Mouse (Mus musculus): ENCODE data around the gene Ccl27b. TPM values are rescaled to one million over a fixed set of nuclear protein-coding genes. Genes with fewer than 3 reads are reported as not detected.
"Not testable (repeated sequence)": the region's sequence is repeated elsewhere in the genome, so short reads cannot be mapped to it uniquely, and the experiment has no call there.

The Ccl27b gene
- 25.3 and 29.0 TPM in 2 replicates for polyA plus RNA-seq (2012; rRNA removed)

GRCm38 (mm10) chr4:42654951-42655350 is at the start of gene Ccl27b:
TSS of gene Ccl27b (plus strand) at chr4:42655251.
- not testable (repeated sequence) for H3K4me3 ChIP-seq (ENCODE audit: insufficient read depth, low read length); H3K4me1 ChIP-seq (ENCODE audit: control insufficient read depth, insufficient read depth, low read length); H3K27ac ChIP-seq (ENCODE audit: insufficient read depth, low read length)

- H3K4me1 ChIP-seq (ENCODE audit: control insufficient read depth, insufficient read depth, low read length), result not testable (repeated sequence)
These were observed 43.2 kb upstream of the Ccl27b start, which contains the start of gene Gm10591 for GRCm38 (mm10) chr4:42611895-42612294. TSS of gene Gm10591 (plus strand) at chr4:42612195.

GRCm38 (mm10) chr4:42629419-42629818 is 25.6 kb upstream of the Ccl27b start, which contains the start of gene Gm2564:
TSS of gene Gm2564 (plus strand) at chr4:42629719.
- not testable (repeated sequence) for H3K27ac ChIP-seq (ENCODE audit: insufficient read depth, low read length)

More at GRCm38 (mm10) chr4:42611895-42612294, 43.2 kb upstream of the Ccl27b start, which contains the start of gene Gm10591:
- H3K4me3 ChIP-seq (ENCODE audit: insufficient read depth, low read length); H3K27ac ChIP-seq (ENCODE audit: insufficient read depth, low read length): not testable (repeated sequence)

GRCm38 (mm10) chr4:42661793-42662192 is 6.7 kb downstream of the Ccl27b start, which contains the start of gene Il11ra2:
TSS of gene Il11ra2 (minus strand) at chr4:42661893.
- H3K4me1 ChIP-seq (ENCODE audit: control insufficient read depth, insufficient read depth, low read length); H3K4me3 ChIP-seq (ENCODE audit: insufficient read depth, low read length); H3K27ac ChIP-seq (ENCODE audit: insufficient read depth, low read length): not testable (repeated sequence)

More at GRCm38 (mm10) chr4:42629419-42629818, 25.6 kb upstream of the Ccl27b start, which contains the start of gene Gm2564:
- not testable (repeated sequence) for H3K4me3 ChIP-seq (ENCODE audit: insufficient read depth, low read length); H3K4me1 ChIP-seq (ENCODE audit: control insufficient read depth, insufficient read depth, low read length)

GRCm38 (mm10) chr4:42675415-42675814 is 20.4 kb downstream of the Ccl27b start:
- H3K27ac ChIP-seq (ENCODE audit: insufficient read depth, low read length); H3K4me3 ChIP-seq (ENCODE audit: insufficient read depth, low read length); H3K4me1 ChIP-seq (ENCODE audit: control insufficient read depth, insufficient read depth, low read length): not testable (repeated sequence)

GRCm38 (mm10) chr4:42679365-42679764 is 24.3 kb downstream of the Ccl27b start:
- not testable (repeated sequence) for H3K27ac ChIP-seq (ENCODE audit: insufficient read depth, low read length); H3K4me1 ChIP-seq (ENCODE audit: control insufficient read depth, insufficient read depth, low read length); H3K4me3 ChIP-seq (ENCODE audit: insufficient read depth, low read length)

- H3K4me3 ChIP-seq (ENCODE audit: insufficient read depth, low read length); H3K4me1 ChIP-seq (ENCODE audit: control insufficient read depth, insufficient read depth, low read length); H3K27ac ChIP-seq (ENCODE audit: insufficient read depth, low read length): not testable (repeated sequence)
These were observed 25.6 kb downstream of the Ccl27b start for GRCm38 (mm10) chr4:42680374-42681356.

GRCm38 (mm10) chr4:42681473-42682182 is 26.6 kb downstream of the Ccl27b start:
- H3K4me1 ChIP-seq (ENCODE audit: control insufficient read depth, insufficient read depth, low read length); H3K4me3 ChIP-seq (ENCODE audit: insufficient read depth, low read length); H3K27ac ChIP-seq (ENCODE audit: insufficient read depth, low read length): not testable (repeated sequence)

- not testable (repeated sequence) for H3K27ac ChIP-seq (ENCODE audit: insufficient read depth, low read length); H3K4me3 ChIP-seq (ENCODE audit: insufficient read depth, low read length); H3K4me1 ChIP-seq (ENCODE audit: control insufficient read depth, insufficient read depth, low read length)
These were observed 27.1 kb downstream of the Ccl27b start for GRCm38 (mm10) chr4:42682183-42682524.

Other genes with a start within 250 kb of the Ccl27b start
- not detected in 2 replicates for gene Gm21586, start 215.9 kb upstream of the Ccl27b start, polyA plus RNA-seq (2012; rRNA removed)
- 1.8 and 2.1 TPM in 2 replicates for gene Gm2163, start 188.5 kb upstream of the Ccl27b start, polyA plus RNA-seq (2012; rRNA removed)
- 0.44 and 1.1 TPM in 2 replicates for gene Fam205a2, start 127.1 kb upstream of the Ccl27b start, polyA plus RNA-seq (2012; rRNA removed)
- gene Gm10591, start 43.1 kb upstream of the Ccl27b start, polyA plus RNA-seq (2012; rRNA removed), result not detected in 2 replicates
- gene Gm2564, start 25.5 kb upstream of the Ccl27b start, polyA plus RNA-seq (2012; rRNA removed), result 1.3 and 1.6 TPM in 2 replicates
- 0.19 and 0.50 TPM in 2 replicates for gene Il11ra2, start 6.6 kb downstream of the Ccl27b start, polyA plus RNA-seq (2012; rRNA removed)
- 1.5 and 1.9 TPM in 2 replicates for gene 4930578G10Rik, start 80.3 kb downstream of the Ccl27b start, polyA plus RNA-seq (2012; rRNA removed)
- 0.98 and 1.7 TPM in 2 replicates for gene Ccl19, start 101.3 kb downstream of the Ccl27b start, polyA plus RNA-seq (2012; rRNA removed)
- gene Ccl21a, start 118.7 kb downstream of the Ccl27b start, polyA plus RNA-seq (2012; rRNA removed), result 0.19 and 0.40 TPM in 2 replicates
- gene Fam205a1, start 198.6 kb downstream of the Ccl27b start, polyA plus RNA-seq (2012; rRNA removed), result 0.15 and 0.23 TPM in 2 replicates
- 0.13 and 0.23 TPM in 2 replicates for gene Gm12394, start 201.5 kb downstream of the Ccl27b start, polyA plus RNA-seq (2012; rRNA removed)
- 0.15 TPM in 1 of 2 replicates, not detected in the other for gene Fam205c, start 219.0 kb downstream of the Ccl27b start, polyA plus RNA-seq (2012; rRNA removed)

Data from cortical plate, adult 2 months (tissue).